Mouse (Mus musculus) monocyte, adult 2 months (primary cell): ENCODE results near the gene 1190002N15Rik.

Experiments
- DNase-seq, 2 experiments: peaks; one replicate each; pipeline ENCODE4 v3.0.0; 2022; ENCODE audit warnings: low spot score in 2 of 2, low read depth in 1 of 2

1190002N15Rik gene

GRCm38 (mm10) chr9:94533641-94534040 is 4.2 kb downstream of the 1190002N15Rik start:
- no peak for DNase-seq

- DNase-seq, result no peak
Measured at GRCm38 (mm10) chr9:94529987-94530386, 7.9 kb downstream of the 1190002N15Rik start.

- no peak for DNase-seq
Measured at GRCm38 (mm10) chr9:94529146-94529746, 8.6 kb downstream of the 1190002N15Rik start.

GRCm38 (mm10) chr9:94526473-94526872 is 11.4 kb downstream of the 1190002N15Rik start:
- no peak for DNase-seq

GRCm38 (mm10) chr9:94512246-94512645 is 25.6 kb downstream of the 1190002N15Rik start:
- peak; percentile 2 to 31 for DNase-seq

GRCm38 (mm10) chr9:94511139-94511538 is 26.7 kb downstream of the 1190002N15Rik start:
- no peak for DNase-seq

GRCm38 (mm10) chr9:94506980-94507379 is 30.9 kb downstream of the 1190002N15Rik start:
- DNase-seq, result no peak

- no peak for DNase-seq
Measured at GRCm38 (mm10) chr9:94491467-94491866, 46.4 kb downstream of the 1190002N15Rik start.

- DNase-seq, result no peak
Measured at GRCm38 (mm10) chr9:94487976-94488375, 49.9 kb downstream of the 1190002N15Rik start.

GRCm38 (mm10) chr9:94483291-94483879 is 54.5 kb downstream of the 1190002N15Rik start:
- DNase-seq, result no peak

- no peak for DNase-seq
Measured at GRCm38 (mm10) chr9:94482215-94482975, 55.5 kb downstream of the 1190002N15Rik start.

GRCm38 (mm10) chr9:94481057-94481456 is 56.8 kb downstream of the 1190002N15Rik start:
- DNase-seq, result no peak

GRCm38 (mm10) chr9:94479382-94479781 is 58.5 kb downstream of the 1190002N15Rik start:
- no peak for DNase-seq

GRCm38 (mm10) chr9:94478954-94479353 is 58.9 kb downstream of the 1190002N15Rik start:
- no peak for DNase-seq

GRCm38 (mm10) chr9:94475973-94476372 is 61.9 kb downstream of the 1190002N15Rik start:
- DNase-seq, result no peak

- no peak for DNase-seq
Measured at GRCm38 (mm10) chr9:94473898-94474297, 64.0 kb downstream of the 1190002N15Rik start.

GRCm38 (mm10) chr9:94472963-94473582 is 64.8 kb downstream of the 1190002N15Rik start:
- no peak for DNase-seq

GRCm38 (mm10) chr9:94471485-94471884 is 66.4 kb downstream of the 1190002N15Rik start:
- no peak for DNase-seq
